Mouse (Mus musculus) intestine, postnatal 0 days (tissue): ENCODE data around the gene Lrch3. TPM values are rescaled to one million over a fixed set of nuclear protein-coding genes. Genes with fewer than 3 reads are reported as not detected.
"Not testable (repeated sequence)": the region's sequence is repeated elsewhere in the genome, so short reads cannot be mapped to it uniquely, and the experiment has no call there.

Experiments
- ATAC-seq: fragments of 200-750 bp; cut with Nextera tagmentation; 2 replicates; pipeline ENCODE4 v1.8.0; 2017; ENCODE audit warnings: mild to moderate bottlenecking, moderate TSS enrichment, moderate library complexity
- H3K27ac ChIP-seq: fragments of 300-500 bp; sonication (generic); 2 replicates; pipeline ENCODE4 v1.5.1; 2014; ENCODE audit warnings: mild to moderate bottlenecking, low read depth, low read length, moderate library complexity
- H3K27me3 ChIP-seq: fragments of 300-500 bp; sonication (generic); replicated peaks from 2 replicates; pipeline ENCODE4 v1.6.1; 2014; ENCODE audit warnings: low read length, mixed read lengths; ENCODE audit not compliant: control insufficient read depth, insufficient read depth
- H3K36me3 ChIP-seq: fragments of 300-500 bp; sonication (generic); 2 replicates; pipeline ENCODE4 v1.6.1; 2014; ENCODE audit warnings: mild to moderate bottlenecking, moderate library complexity; ENCODE audit not compliant: control insufficient read depth, insufficient read depth
- H3K4me1 ChIP-seq: fragments of 300-500 bp; sonication (generic); replicated peaks from 2 replicates; pipeline ENCODE4 v1.6.1; 2014; ENCODE audit warnings: antibody characterized with exemption, low read length, mixed read lengths; ENCODE audit not compliant: control insufficient read depth, insufficient read depth
- H3K4me2 ChIP-seq: fragments of 300-500 bp; sonication (generic); replicated peaks from 2 replicates; pipeline ENCODE4 v1.6.1; 2014; ENCODE audit warnings: low read depth, mild to moderate bottlenecking, moderate library complexity
- H3K4me3 ChIP-seq: fragments of 300-500 bp; sonication (generic); 2 replicates; pipeline ENCODE4 v1.5.1; 2014; ENCODE audit warnings: low read depth, low read length
- H3K9ac ChIP-seq: fragments of 300-500 bp; sonication (generic); 2 replicates; pipeline ENCODE4 v1.6.1; 2014; ENCODE audit warnings: mild to moderate bottlenecking, low read depth, low read length
- H3K9me3 ChIP-seq: fragments of 300-500 bp; sonication (generic); 2 replicates; pipeline ENCODE4 v1.6.1; 2016; ENCODE audit warnings: mixed run types; ENCODE audit not compliant: control insufficient read depth
- CTCF ChIP-seq: sonication (generic); IDR thresholded peaks from 2 replicates; pipeline ENCODE4 v1.5.1; 2016; ENCODE audit warnings: low read depth, mild to moderate bottlenecking, control low read depth, antibody characterized with exemption, moderate library complexity
- WGBS: fragments of 180-500 bp; shearing (Covaris S2); extraction: QIAGEN DNeasy Blood & Tissue Kit; methylation state at CpG from one replicate; pipeline ENCODE4 v1.1.7; 2014; 5-methylcytosine and 5-hydroxymethylcytosine counted together
- polyA plus RNA-seq: library from polyadenylated mRNA; unstranded; fragments of >200 nt; fragmentation: Nextera tagmentation; extraction: Ambion mirVana; gene quantifications from 2 replicates; pipeline ENCODE4 v1.2.1, GENCODE M21; 2015

Lrch3 gene
- polyA plus RNA-seq, 1 experiment from 2014 or later: 7.8 TPM

GRCm38 (mm10) chr16:32906186-32906585 lies 7.7 kb upstream of the Lrch3 start:
- no peak for ATAC-seq
- no peak overlapping the region for H3K4me3 ChIP-seq
- 59% methylated on average over 2 of the region's 2 CpGs for WGBS

GRCm38 (mm10) chr16:32906727-32907126 lies 7.2 kb upstream of the Lrch3 start:
- no peak overlapping the region for H3K4me2 ChIP-seq
- peaks cover 17% of the 10 kb centered on the region for H3K36me3 ChIP-seq
- TF ChIP-seq CTCF: no peak
- H3K4me1 ChIP-seq: no peaks in the 10 kb centered on the region
- H3K9ac ChIP-seq: no peak overlapping the region
- ATAC-seq: no peak
- H3K27ac ChIP-seq: no peak overlapping the region
- no peaks in the 10 kb centered on the region for H3K9me3 ChIP-seq
- H3K4me3 ChIP-seq: no peak overlapping the region
- WGBS: 41% methylated on average over 8 of the region's 8 CpGs
- H3K27me3 ChIP-seq: no peaks in the 10 kb centered on the region

More at GRCm38 (mm10) chr16:32906186-32906585, 7.7 kb upstream of the Lrch3 start:
- Histone ChIP-seq H3K9me3 (no peaks in the 10 kb centered on the region), H3K4me1 (no peaks in the 10 kb centered on the region), H3K4me2 (no peak overlapping the region), H3K36me3 (peaks cover 17% of the 10 kb centered on the region), H3K27ac (no peak overlapping the region), H3K9ac (no peak overlapping the region), H3K27me3 (no peaks in the 10 kb centered on the region)
- TF ChIP-seq CTCF: no peak

- 51% methylated on average over 7 of the region's 7 CpGs for WGBS
- H3K9ac ChIP-seq: no peak overlapping the region
- peaks cover 2% of the 10 kb centered on the region; the same call in 1 of the 2 replicates for H3K36me3 ChIP-seq
- H3K4me1 ChIP-seq: no peaks in the 10 kb centered on the region
- TF ChIP-seq CTCF: no peak
- no peak overlapping the region for H3K27ac ChIP-seq
- no peak for ATAC-seq
- peak overlapping the region; percentile 70 for H3K4me2 ChIP-seq
- no peaks in the 10 kb centered on the region for H3K27me3 ChIP-seq
- H3K4me3 ChIP-seq: no peak overlapping the region
- H3K9me3 ChIP-seq: no peaks in the 10 kb centered on the region
Observed at GRCm38 (mm10) chr16:32913212-32913611, 688 bp upstream of the Lrch3 start.

GRCm38 (mm10) chr16:32915292-32916068 lies 1.6 kb downstream of the Lrch3 start:
- no peak for ATAC-seq
- no peak for TF ChIP-seq CTCF
- Histone ChIP-seq H3K4me1 (no peaks in the 10 kb centered on the region), H3K27ac (no peak overlapping the region), H3K4me2 (peak overlapping the region; percentile 70), H3K27me3 (no peaks in the 10 kb centered on the region), H3K36me3 (no peaks in the 10 kb centered on the region), H3K4me3 (peak overlapping the region; percentile 89), H3K9ac (no peak overlapping the region), H3K9me3 (no peaks in the 10 kb centered on the region)
- WGBS: 56% methylated on average over 9 of the region's 9 CpGs

- H3K4me2 ChIP-seq, H3K9ac ChIP-seq, H3K4me3 ChIP-seq, H3K27ac ChIP-seq, H3K4me1 ChIP-seq, H3K9me3 ChIP-seq, H3K27me3 ChIP-seq, ATAC-seq, H3K36me3 ChIP-seq: not testable (repeated sequence)
- 90% methylated on average over 9 of the region's 9 CpGs for WGBS
Observed at GRCm38 (mm10) chr16:32926629-32927028, 12.7 kb downstream of the Lrch3 start.

- no peak for ATAC-seq
- Histone ChIP-seq H3K9me3 (no peaks in the 10 kb centered on the region), H3K36me3 (no peaks in the 10 kb centered on the region; the same call in 1 of the 2 replicates), H3K4me2 (no peak overlapping the region), H3K27ac (no peak overlapping the region), H3K9ac (no peak overlapping the region), H3K4me3 (no peak overlapping the region), H3K27me3 (no peaks in the 10 kb centered on the region), H3K4me1 (no peaks in the 10 kb centered on the region)
- no peak for TF ChIP-seq CTCF
- 86% methylated on average over 8 of the region's 8 CpGs for WGBS
Observed at GRCm38 (mm10) chr16:32927044-32927443, 13.1 kb downstream of the Lrch3 start.
